Mouse (Mus musculus) embryonic facial prominence, embryonic 10.5 days (tissue): Measurements from ENCODE around the gene Use1. TPM values are rescaled to one million over a fixed set of nuclear protein-coding genes. Genes with fewer than 3 reads are reported as not detected.

Experiments used
- DNase-seq: peaks from one replicate; pipeline ENCODE4 v3.0.0-alpha.2; 2017; ENCODE audit warnings: low spot score
- H3K27ac ChIP-seq: fragments of 300-500 bp; sonication (generic); replicated peaks from 2 replicates; pipeline ENCODE4 v1.5.1; 2016; ENCODE audit warnings: mild to moderate bottlenecking
- H3K27me3 ChIP-seq: fragments of 300-500 bp; sonication (generic); replicated peaks from 2 replicates; pipeline ENCODE4 v1.6.1; 2016; ENCODE audit warnings: low read depth, mild to moderate bottlenecking; ENCODE audit not compliant: poor library complexity, severe bottlenecking
- H3K36me3 ChIP-seq: fragments of 300-500 bp; sonication (generic); replicated peaks from 2 replicates; pipeline ENCODE4 v1.6.1; 2016; ENCODE audit warnings: mild to moderate bottlenecking, moderate library complexity
- H3K4me1 ChIP-seq: fragments of 300-500 bp; sonication (generic); 2 replicates; pipeline ENCODE4 v1.6.1; 2016
- H3K4me3 ChIP-seq: fragments of 300-500 bp; sonication (generic); 2 replicates; pipeline ENCODE4 v1.5.1; 2016; ENCODE audit warnings: mild to moderate bottlenecking, moderate library complexity
- H3K9me3 ChIP-seq: fragments of 300-500 bp; sonication (generic); 2 replicates; pipeline ENCODE4 v1.6.1; 2016; ENCODE audit warnings: mild to moderate bottlenecking
- WGBS: fragments of 180-500 bp; shearing (Covaris S2); methylation state at CpG from one replicate; pipeline ENCODE4 v1.1.7; 2016; 5-methylcytosine and 5-hydroxymethylcytosine counted together
- polyA plus RNA-seq: library from polyadenylated mRNA; unstranded; fragments of >200 nt; fragmentation: Nextera tagmentation; extraction: Ambion mirVana; gene quantifications from 2 replicates; pipeline ENCODE4 v1.2.1, GENCODE M21; 2016

Use1 gene
- polyA plus RNA-seq, 1 experiment from 2014 or later, result 84.3 TPM

DNA sequence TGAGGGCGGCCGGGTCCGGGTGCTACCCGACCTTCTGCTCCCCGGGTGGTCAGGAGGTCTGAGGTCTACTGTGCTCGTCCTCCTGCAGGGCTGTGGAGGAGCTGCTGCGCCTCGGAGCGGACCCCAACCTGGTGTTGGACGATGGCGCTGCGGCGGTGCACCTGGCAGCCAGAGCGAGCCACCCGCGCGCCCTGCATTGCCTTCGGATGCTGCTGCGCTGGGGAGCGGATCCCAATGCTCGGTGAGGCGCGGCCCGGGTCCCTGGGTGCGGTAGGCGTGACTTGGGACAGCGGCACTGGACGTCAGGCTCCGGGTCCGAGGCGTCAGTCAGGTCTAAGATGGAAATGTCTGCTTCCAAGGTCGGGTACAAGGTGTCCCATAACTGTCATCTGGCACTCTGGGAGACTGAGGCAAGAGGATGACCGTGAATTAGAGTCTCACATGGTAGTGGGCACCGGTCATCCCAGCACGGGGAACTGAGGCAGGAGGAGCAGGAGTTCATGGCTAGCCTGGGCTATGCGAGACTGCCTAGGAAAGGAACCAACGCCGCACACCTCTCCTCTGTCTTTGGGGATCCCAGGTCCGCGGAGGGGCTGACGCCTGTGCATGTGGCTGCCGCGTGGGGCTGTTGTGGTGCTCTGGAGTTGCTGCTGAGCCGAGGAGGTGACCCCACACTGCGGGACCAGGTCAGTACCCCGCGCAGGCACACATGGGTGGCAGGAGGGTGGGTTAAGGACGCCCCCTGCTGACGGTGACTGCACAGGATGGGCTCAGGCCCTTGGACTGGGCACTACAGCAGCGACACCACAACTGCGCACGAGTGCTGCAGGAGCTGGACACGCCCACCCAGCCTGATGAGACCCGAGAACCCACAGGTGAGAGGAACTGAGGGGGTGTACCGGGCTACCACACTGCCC, 39.7 kb downstream of the Use1 start:
- peak; percentile 89 for DNase-seq
- H3K9me3 ChIP-seq, result no peaks in the 10 kb centered on the region
- peaks cover 55% of the 10 kb centered on the region for H3K36me3 ChIP-seq
- WGBS, result 1% methylated on average over 55 of the region's 55 CpGs
- peak overlapping the region; percentile 92 for H3K27ac ChIP-seq
- H3K4me3 ChIP-seq, result peak overlapping the region; percentile 84
- no peaks in the 10 kb centered on the region for H3K27me3 ChIP-seq
- peaks cover 28% of the 10 kb centered on the region for H3K4me1 ChIP-seq

DNA sequence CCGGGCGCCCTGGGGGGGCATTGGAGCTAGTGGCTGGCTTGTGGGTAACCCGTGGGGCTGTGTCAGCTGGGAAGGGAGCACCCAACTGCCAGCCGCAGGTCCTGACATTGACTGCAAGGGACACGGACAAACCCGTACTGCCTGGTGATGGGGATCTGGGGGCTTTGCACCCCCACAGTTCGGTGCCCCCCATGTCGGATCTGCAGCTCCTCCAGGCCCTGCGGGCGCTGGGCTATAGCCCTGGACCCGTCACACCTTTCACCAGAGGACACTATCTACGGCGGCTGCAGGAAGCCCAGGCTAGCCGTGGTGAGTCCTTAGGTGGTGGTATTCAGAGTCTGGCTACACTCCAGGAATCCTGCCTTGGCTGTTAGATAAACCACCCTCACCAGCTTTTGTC, 40.8 kb downstream of the Use1 start:
- DNase-seq, result no peak
- WGBS, result 91% methylated on average over 14 of the region's 14 CpGs
- H3K36me3 ChIP-seq, result peaks cover 50% of the 10 kb centered on the region
- no peak overlapping the region for H3K27ac ChIP-seq
- peak overlapping the region; percentile 84 for H3K4me3 ChIP-seq
- H3K27me3 ChIP-seq, result no peaks in the 10 kb centered on the region
- peaks cover 35% of the 10 kb centered on the region for H3K4me1 ChIP-seq
- H3K9me3 ChIP-seq, result no peaks in the 10 kb centered on the region

GRCm38 (mm10) chr8:71408231-71408630, 41.6 kb downstream of the Use1 start:
- Histone ChIP-seq H3K27ac (no peak overlapping the region), H3K9me3 (no peaks in the 10 kb centered on the region), H3K36me3 (peaks cover 42% of the 10 kb centered on the region), H3K4me3 (no peak overlapping the region), H3K4me1 (peaks cover 35% of the 10 kb centered on the region), H3K27me3 (no peaks in the 10 kb centered on the region)
- DNase-seq, result no peak
- WGBS, result 92% methylated on average over 4 of the region's 4 CpGs

- peaks cover 33% of the 10 kb centered on the region for H3K36me3 ChIP-seq
- no peaks in the 10 kb centered on the region for H3K27me3 ChIP-seq
- H3K27ac ChIP-seq, result no peak overlapping the region
- no peak overlapping the region for H3K4me3 ChIP-seq
- DNase-seq, result no peak
- peaks cover 17% of the 10 kb centered on the region for H3K4me1 ChIP-seq
- no peaks in the 10 kb centered on the region for H3K9me3 ChIP-seq
- WGBS, result 48% methylated on average over 11 of the region's 11 CpGs
Observed at GRCm38 (mm10) chr8:71411535-71412273, 45.1 kb downstream of the Use1 start.

Other genes starting within 250 kb of the Use1 start
- 27.9 and 28.6 TPM in 2 replicates for gene Myo9b, start 94.1 kb upstream of the Use1 start, polyA plus RNA-seq
- gene Haus8, start 93.9 kb upstream of the Use1 start, polyA plus RNA-seq, result 62.9 and 66.3 TPM in 2 replicates
- 4.0 and 5.0 TPM in 2 replicates for gene Ocel1, start 4.5 kb downstream of the Use1 start, polyA plus RNA-seq
- gene Nr2f6, start 15.1 kb downstream of the Use1 start, polyA plus RNA-seq, result 63.6 and 78.0 TPM in 2 replicates
- 5.4 and 5.5 TPM in 2 replicates for gene Ushbp1, start 29.0 kb downstream of the Use1 start, polyA plus RNA-seq
- gene Babam1, start 30.0 kb downstream of the Use1 start, polyA plus RNA-seq, result 109 and 110 TPM in 2 replicates
- 35.6 and 38.8 TPM in 2 replicates for gene Ankle1, start 39.2 kb downstream of the Use1 start, polyA plus RNA-seq
- 66.4 and 69.4 TPM in 2 replicates for gene Abhd8, start 96.8 kb downstream of the Use1 start, polyA plus RNA-seq
- gene Mrpl34, start 98.1 kb downstream of the Use1 start, polyA plus RNA-seq, result 223 and 236 TPM in 2 replicates
- gene Dda1, start 102.4 kb downstream of the Use1 start, polyA plus RNA-seq, result 131 and 134 TPM in 2 replicates
- 2.4 and 3.2 TPM in 2 replicates for gene Ano8, start 119.1 kb downstream of the Use1 start, polyA plus RNA-seq
- 24.5 and 25.3 TPM in 2 replicates for gene Gtpbp3, start 121.3 kb downstream of the Use1 start, polyA plus RNA-seq
- gene Plvap, start 144.9 kb downstream of the Use1 start, polyA plus RNA-seq, result 58.0 and 59.2 TPM in 2 replicates
- 0.12 and 0.26 TPM in 2 replicates for gene Ccdc194, start 158.9 kb downstream of the Use1 start, polyA plus RNA-seq
- 5.8 and 7.2 TPM in 2 replicates for gene Bst2, start 170.6 kb downstream of the Use1 start, polyA plus RNA-seq
- gene Mvb12a, start 176.1 kb downstream of the Use1 start, polyA plus RNA-seq, result 76.9 and 80.7 TPM in 2 replicates
- 0.52 and 0.54 TPM in 2 replicates for gene Tmem221, start 192.0 kb downstream of the Use1 start, polyA plus RNA-seq
- 0.15 TPM in 1 of 2 replicates, not detected in the other for gene Nxnl1, start 199.8 kb downstream of the Use1 start, polyA plus RNA-seq
- gene Slc27a1, start 202.0 kb downstream of the Use1 start, polyA plus RNA-seq, result 21.8 and 30.7 TPM in 2 replicates
- 249 and 260 TPM in 2 replicates for gene Pgls, start 225.3 kb downstream of the Use1 start, polyA plus RNA-seq
- 4.8 and 5.0 TPM in 2 replicates for gene Fam129c, start 230.8 kb downstream of the Use1 start, polyA plus RNA-seq
- 52.1 and 53.7 TPM in 2 replicates for gene Colgalt1, start 244.2 kb downstream of the Use1 start, polyA plus RNA-seq